Mouse (Mus musculus) liver, postnatal 0 days (tissue): ENCODE results near the gene Ibtk.
A peak's percentile ranks its signal among the peaks of the same experiment; 100 is the strongest.

Source experiments
- CTCF ChIP-seq: sonication (generic); IDR thresholded peaks from 2 replicates; pipeline ENCODE4 v1.5.1; 2016; ENCODE audit warnings: antibody characterized with exemption, low read depth
- EP300 ChIP-seq: IDR thresholded peaks from 2 replicates; pipeline ENCODE4 v1.6.1; 2016; ENCODE audit warnings: antibody characterized with exemption, low read depth, mild to moderate bottlenecking

GRCm38 (mm10) chr9:85685010-85685409 lies 64.1 kb downstream of the Ibtk start:
- peak; percentile 74 for TF ChIP-seq CTCF
- no peak for TF ChIP-seq EP300
